Mouse (Mus musculus) brown adipose tissue, adult 24 weeks (tissue): Measurements from ENCODE around the gene Cstf3. TPM values are rescaled to one million over a fixed set of nuclear protein-coding genes. Genes with fewer than 3 reads are reported as not detected.

Experiments
- H3K27ac ChIP-seq: fragments of 200-500 bp; replicated peaks from 2 replicates; pipeline ENCODE4 v1.5.1; 2012; ENCODE audit warnings: low read depth, mild to moderate bottlenecking, low read length
- H3K4me1 ChIP-seq: fragments of 200-500 bp; 2 replicates; pipeline ENCODE4 v1.6.1; 2012; ENCODE audit warnings: low read length, mixed read lengths; ENCODE audit not compliant: control insufficient read depth, insufficient read depth, insufficient read length
- H3K4me3 ChIP-seq: fragments of 200-500 bp; 2 replicates; pipeline ENCODE4 v1.5.1; 2012; ENCODE audit warnings: low read depth, mild to moderate bottlenecking, low read length, moderate library complexity; ENCODE audit not compliant: insufficient read depth
- polyA plus RNA-seq: library from polyadenylated mRNA; stranded (reverse); fragments of >200 nt; gene quantifications from 2 replicates; pipeline ENCODE4 v1.2.4, GENCODE M21; 2012; ENCODE audit not compliant: missing spikeins, insufficient read depth, insufficient read length

The Cstf3 gene
- polyA plus RNA-seq, 1 experiment: 16.0 TPM

DNA sequence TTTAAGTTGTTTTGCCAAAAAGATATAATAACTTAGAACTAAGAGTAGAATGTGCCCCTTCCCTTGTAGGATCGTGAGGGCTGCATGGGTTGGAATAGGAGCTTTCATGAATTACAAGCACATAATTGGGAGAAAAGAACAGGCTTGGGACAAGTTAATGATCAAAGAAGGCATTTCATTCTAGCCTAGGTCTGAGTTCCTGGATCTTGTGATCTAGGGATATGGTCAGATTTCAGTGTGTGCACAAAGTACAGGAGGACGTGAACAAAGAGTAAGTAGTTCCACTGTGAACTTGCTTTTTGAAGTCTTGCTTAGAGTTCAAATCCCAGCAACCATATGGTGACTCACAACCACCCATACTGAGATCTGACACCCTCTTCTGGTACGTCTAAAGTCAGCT is 87.0 kb downstream of the Cstf3 start:
- H3K4me1 ChIP-seq: no peaks in the 10 kb centered on the region
- no peak overlapping the region for H3K27ac ChIP-seq
- no peak overlapping the region for H3K4me3 ChIP-seq

DNA sequence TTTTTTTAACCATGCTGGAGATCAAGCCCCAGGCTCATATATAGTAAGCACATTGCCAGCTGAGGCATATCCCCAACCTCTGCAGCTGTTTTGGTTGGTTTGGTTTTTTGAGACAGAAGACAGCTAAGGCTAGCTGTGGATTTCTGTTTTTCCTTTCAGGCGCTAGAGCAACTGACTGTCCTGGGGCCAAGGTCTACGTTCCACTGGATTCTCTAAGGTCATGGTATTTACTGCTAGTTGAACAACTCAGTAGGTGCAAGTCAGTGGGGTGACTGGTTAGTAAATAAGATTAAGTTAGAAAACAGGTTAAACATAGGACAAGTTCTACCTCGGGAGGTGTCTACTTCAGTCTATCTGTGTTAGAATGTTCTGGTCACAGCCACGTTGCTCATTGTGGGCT is 94.4 kb downstream of the Cstf3 start:
- no peak overlapping the region for H3K27ac ChIP-seq
- no peaks in the 10 kb centered on the region for H3K4me1 ChIP-seq
- no peak overlapping the region for H3K4me3 ChIP-seq

DNA sequence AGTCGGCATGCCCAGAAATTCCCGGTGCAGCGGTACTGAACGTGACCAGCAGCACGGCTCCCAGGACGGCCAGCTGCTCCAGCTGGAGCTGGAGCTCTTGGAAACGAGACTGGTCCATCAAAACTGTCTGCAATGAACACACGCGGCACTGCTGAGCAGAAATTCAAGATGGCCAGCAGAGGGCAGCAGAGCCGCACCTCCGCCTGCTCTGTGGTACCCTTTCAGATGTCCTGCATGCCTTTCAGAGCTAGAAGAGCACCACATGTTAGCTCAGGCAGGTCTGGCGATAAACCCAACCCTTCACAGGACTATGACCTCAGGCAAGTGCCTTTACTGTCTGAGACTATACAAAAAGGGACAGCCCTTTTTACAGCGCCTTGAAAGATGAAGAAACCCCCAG is 95.1 kb downstream of the Cstf3 start:
- H3K27ac ChIP-seq: no peak overlapping the region
- no peaks in the 10 kb centered on the region for H3K4me1 ChIP-seq
- no peak overlapping the region for H3K4me3 ChIP-seq

DNA sequence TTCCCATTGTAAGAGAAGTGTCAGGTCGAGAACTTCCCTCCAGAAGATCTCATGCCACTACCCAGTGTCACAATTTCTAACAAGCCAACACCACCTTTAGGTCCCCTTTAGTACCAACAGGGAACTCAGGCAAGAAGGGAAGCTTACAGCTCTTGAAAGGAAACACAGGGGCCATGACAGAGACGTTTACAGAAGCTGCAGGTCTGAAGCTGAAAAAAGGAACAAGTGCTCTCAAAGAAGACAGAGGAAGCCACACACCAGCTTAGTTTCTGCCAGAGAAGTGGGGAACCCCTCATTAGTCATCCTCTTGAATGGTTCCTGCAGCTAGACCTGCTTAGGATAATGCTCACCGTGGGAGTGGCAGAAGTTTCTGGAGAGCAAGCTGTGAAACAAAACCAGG is 96.9 kb downstream of the Cstf3 start:
- Histone ChIP-seq H3K27ac (no peak overlapping the region), H3K4me1 (no peaks in the 10 kb centered on the region), H3K4me3 (no peak overlapping the region)

DNA sequence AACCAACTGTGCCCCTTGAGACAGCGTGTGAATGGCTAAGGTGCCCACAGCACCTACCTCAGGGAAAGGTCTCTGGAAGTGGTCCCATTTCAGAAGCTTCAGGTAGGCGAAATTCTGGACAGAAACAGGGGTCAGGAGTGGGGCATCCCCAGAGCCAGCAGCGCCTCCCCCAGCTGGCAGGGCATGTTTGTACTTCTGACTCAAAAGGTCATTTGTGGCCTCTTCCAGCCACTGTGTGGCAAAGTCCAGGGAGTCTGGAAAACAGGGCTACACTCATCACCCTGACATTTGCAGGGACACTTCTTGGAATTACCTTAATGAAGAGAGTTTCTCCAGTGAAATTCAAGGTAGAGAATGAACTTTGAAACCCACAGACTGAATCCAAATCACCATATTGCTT is 98.0 kb downstream of the Cstf3 start:
- no peaks in the 10 kb centered on the region for H3K4me1 ChIP-seq
- H3K27ac ChIP-seq: no peak overlapping the region
- H3K4me3 ChIP-seq: no peak overlapping the region

DNA sequence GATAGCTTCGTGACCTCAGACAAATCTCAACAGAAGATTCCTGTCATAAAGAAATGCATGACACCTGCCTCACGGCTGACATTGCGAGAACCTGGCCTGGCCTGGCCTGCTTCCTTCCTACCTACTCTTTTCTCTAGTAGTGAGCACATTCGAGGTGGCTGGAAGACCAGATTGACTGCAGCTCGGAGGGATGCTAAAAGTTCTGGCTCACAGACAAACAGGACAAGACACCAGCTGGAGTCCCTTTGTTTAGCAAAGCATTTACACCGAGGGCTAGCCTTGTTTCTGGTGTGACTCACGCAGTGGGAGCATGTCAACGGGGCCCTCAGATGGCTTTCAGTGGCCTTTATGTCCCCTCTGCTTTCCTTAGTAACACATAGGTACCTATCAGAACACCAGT is 98.4 kb downstream of the Cstf3 start:
- Histone ChIP-seq H3K4me1 (no peaks in the 10 kb centered on the region), H3K27ac (no peak overlapping the region), H3K4me3 (no peak overlapping the region)

DNA sequence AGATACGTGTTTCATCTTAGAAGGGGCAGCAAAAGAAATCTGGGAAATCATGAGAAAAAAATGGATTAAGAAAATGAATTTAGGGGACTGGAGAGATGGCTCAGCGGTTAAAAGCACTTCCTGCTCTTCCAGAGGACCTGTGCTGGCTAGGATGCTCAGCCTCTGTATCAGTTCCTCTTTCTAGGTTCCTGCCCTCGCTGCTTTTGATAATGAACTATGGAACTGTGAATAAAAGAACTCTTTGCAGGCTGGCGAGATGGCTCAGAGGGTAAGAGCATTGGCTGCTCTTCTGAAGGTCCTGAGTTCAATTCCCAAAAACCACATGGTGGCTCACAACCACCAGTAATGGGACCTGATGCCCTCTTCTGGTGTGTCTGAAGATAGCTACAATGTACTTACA is 100.4 kb downstream of the Cstf3 start:
- Histone ChIP-seq H3K4me1 (no peaks in the 10 kb centered on the region), H3K27ac (no peak overlapping the region), H3K4me3 (no peak overlapping the region)

DNA sequence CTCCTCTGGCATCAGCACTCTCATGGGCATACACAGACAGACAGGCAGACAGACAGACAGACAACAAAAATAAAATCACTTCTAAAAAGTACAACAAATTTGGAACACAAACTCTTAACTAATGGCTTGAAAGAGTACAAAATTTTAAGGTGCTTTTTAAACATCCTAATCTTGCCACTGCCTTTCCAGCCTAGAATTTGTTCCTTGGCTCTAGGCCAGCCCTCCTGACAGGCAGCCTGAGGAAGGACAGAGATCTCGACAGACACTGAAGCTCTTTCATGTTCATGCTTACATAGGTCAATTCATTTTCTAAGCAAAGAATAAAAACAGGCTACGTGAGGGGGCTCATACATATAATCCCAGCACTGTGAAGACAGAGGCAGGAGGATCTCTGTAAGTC is 102.2 kb downstream of the Cstf3 start:
- Histone ChIP-seq H3K27ac (no peak overlapping the region), H3K4me1 (no peaks in the 10 kb centered on the region), H3K4me3 (no peak overlapping the region)

DNA sequence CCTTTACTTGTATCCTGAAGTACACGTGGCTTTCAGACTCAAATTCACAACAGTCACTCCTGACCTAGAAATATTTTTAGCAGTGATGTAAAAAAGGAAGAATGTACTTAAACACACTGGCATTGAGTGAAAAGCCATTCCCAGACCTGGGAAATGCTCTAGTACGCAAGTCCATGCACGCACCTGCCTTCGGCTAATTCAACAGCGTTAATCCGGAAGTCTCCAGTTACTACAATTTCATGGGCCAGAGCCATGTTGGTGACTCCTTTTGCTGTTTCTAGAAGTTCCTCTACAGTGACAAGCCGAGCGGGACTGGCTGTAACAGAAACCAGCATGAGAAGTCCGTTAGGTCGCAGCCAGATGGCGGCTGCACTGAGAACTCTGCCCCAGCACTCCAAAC is 109.3 kb downstream of the Cstf3 start:
- Histone ChIP-seq H3K4me1 (no peaks in the 10 kb centered on the region), H3K4me3 (no peak overlapping the region), H3K27ac (no peak overlapping the region)

DNA sequence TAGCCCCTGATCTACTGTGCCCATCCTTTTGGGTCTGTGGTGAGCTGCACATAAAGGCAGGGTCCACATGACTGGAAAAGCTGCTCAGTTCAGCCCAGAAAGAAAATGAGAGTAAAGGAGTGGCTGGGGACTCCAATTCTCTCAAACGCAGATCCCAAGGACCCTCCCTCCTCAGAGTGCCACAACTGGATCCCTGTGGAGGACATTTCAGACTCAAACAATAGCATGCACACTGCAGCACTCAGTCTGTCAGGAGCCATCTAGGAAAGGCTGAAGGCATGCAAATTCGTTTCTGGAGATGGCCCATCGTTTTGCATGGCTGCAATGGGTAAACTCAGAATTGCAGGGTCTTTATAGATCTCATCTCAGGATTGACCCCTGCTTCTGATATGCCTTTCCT is 112.8 kb downstream of the Cstf3 start:
- Histone ChIP-seq H3K4me1 (no peaks in the 10 kb centered on the region), H3K4me3 (no peak overlapping the region), H3K27ac (no peak overlapping the region)

DNA sequence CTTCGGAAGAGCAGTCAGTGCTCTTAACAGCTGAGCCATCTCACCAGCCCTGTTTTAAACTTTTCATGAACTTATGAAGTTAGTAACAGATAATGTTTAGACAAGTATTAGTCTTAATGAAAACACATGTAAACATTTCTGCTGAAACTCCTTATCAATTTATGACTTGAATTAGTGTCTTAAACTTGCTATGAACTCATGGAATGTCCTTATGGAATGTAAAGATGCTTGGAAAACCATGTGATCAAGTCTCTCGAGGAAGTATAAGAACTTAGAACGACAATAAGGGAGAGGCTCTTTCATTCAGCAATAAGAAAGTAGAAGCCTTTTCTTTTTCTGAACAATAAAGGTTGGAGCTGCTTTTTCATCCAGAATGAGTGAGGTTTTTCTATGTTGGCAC is 114.0 kb downstream of the Cstf3 start:
- no peak overlapping the region for H3K4me3 ChIP-seq
- H3K4me1 ChIP-seq: no peaks in the 10 kb centered on the region
- H3K27ac ChIP-seq: no peak overlapping the region

DNA sequence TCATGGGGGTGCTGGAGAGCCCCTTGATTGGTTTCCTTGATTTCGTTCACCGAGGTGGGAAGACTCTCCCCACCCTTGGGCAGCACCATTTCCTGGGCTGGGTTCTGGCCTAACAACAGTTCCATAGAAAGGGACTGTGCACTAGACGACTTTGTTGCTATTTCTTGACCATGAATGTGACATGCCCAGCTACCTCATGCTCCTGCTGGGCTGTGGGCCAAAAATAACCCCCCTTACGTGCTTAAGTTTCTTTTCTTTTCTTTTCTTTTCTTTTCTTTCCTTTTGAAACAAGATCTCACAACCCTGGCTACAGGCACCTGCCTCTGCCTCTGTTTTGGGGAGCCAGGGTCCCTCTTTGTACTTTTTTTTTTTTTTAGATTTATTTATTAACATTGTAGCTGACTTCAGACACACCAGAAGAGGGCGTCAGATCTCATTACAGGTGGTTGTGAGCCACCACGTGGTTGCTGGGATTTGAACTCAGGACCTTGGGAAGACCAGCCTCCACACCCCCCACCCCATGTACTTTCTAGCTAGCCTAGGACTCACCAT is 119.5 kb downstream of the Cstf3 start:
- no peaks in the 10 kb centered on the region for H3K4me1 ChIP-seq
- H3K4me3 ChIP-seq: no peak overlapping the region
- H3K27ac ChIP-seq: no peak overlapping the region

DNA sequence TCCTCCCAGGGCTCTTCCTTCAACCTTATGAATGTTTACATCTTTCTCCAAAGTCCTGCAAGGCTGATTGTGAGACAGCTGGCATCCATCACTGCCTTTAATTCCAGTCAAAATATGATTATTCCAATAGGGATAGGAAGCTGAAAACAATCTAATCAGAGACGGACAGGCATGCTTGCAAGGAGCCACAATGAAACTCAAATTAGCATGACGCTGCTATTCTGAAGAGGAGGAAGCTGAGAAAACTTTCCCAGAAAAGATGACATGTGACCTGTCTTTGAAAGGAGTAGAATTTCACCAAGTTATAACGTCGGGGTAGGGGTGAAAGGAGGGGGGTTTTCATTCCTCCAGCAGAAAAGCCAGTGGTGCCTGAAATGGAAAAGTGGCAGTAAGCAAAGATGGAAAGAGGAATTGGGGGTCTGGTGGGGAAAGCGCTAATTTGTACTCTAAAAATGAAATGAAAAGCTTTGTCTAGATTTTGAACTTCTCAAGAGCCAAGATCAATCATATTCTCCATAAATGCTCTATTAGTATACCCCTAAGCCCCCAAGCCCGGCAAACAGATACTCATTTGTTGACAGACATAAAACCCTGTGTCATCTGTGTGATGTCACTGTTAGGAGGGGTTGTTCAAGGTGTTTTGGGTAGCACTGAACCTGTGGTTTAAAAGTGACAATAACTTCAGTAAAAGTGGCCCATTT is 120.5 kb downstream of the Cstf3 start:
- Histone ChIP-seq H3K4me3 (peak overlapping the region; percentile 86; the same call in 1 of the 2 replicates), H3K4me1 (no peaks in the 10 kb centered on the region), H3K27ac (no peak overlapping the region)

DNA sequence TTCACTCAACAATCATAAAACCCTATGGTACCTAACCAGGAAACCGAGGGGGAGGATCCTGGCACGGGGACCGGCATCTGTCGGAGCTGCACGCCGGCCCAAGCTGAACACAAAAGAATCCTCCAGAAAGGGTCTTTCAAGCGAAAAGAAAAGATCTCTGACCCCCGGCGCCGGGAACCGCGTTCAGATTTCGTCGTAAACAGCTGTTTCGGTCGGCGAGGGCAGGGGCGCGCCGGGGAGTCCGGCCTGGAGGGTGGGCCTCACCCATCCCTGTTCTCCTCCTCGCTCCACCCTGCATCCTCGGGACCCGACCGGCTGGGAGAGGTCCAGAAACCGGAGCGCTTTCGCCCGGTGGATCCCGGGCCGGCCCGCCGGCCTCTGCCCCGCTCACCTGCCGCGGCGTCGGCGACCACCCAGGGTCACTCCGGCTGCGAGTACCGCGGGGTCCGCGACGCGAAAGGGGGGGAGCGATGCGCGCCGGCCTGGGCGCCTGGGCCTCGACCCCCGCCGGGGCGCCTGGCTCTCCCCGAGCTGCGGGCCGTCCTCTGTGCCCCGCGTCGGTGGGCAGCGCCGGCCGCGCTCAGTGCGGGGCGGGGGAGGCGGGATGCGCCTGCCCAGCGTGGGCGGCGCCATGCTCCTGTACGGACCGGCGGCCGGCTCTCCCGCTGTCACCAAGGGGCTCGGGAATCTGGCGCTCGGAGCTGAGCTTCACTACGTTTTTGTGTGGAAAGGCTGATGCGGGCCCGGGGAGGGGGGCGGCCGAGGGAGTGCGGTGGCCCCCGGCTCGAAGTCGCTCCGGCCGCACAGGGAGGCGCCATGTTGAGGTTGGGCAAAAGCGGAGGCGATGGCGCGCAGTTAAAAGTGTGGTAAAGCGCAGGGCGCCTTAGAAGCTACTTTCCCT is 121.5 kb downstream of the Cstf3 start, which contains the start of gene Tcp11l1:
Gene Tcp11l1, minus strand, starts transcription at position 585 of the 901 bp plus-strand sequence.
- Histone ChIP-seq H3K4me1 (no peaks in the 10 kb centered on the region), H3K4me3 (peak within 1 kb of the TSS; percentile 86), H3K27ac (peak within 1 kb of the TSS; percentile 40; the same call in 1 of the 2 replicates)

DNA sequence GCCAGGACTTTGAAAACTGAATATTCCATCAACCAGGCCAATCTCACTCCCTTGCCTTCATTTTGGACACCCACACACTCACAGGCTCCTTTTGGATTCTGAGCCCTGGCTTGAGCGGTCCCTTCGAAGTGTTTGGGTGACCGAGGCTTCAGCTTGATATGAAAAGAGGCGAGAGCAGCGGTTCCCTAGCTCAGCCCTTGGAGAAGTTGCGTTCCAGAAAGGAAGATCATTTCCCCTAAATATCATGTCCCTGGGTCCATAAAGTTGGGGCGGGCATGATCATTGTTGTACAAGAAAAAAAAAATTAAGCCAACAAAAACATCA is 122.1 kb downstream of the Cstf3 start:
- Histone ChIP-seq H3K4me3 (peak overlapping the region; percentile 86), H3K4me1 (no peaks in the 10 kb centered on the region), H3K27ac (no peak overlapping the region)
